Mouse (Mus musculus) lung, embryonic 14.5 days (tissue): ENCODE data around the gene 6030408B16Rik. TPM values are rescaled to one million over a fixed set of nuclear protein-coding genes. Genes with fewer than 3 reads are reported as not detected.

Experiments
- ATAC-seq: fragments of 200-750 bp; cut with Nextera tagmentation; 2 replicates; pipeline ENCODE4 v1.8.0; 2017; ENCODE audit warnings: mild to moderate bottlenecking, moderate TSS enrichment, moderate library complexity; ENCODE audit not compliant: insufficient read depth
- DNase-seq: peaks from one replicate; pipeline ENCODE4 v3.0.0-alpha.2; 2015
- H3K27ac ChIP-seq: fragments of 300-500 bp; sonication (generic); 2 replicates; pipeline ENCODE4 v1.5.1; 2014; ENCODE audit warnings: low read depth, mild to moderate bottlenecking, moderate library complexity
- H3K27me3 ChIP-seq: fragments of 300-500 bp; sonication (generic); 2 replicates; pipeline ENCODE4 v1.6.1; 2014; ENCODE audit warnings: low read length, control low read depth; ENCODE audit not compliant: insufficient read depth
- H3K36me3 ChIP-seq: fragments of 300-500 bp; sonication (generic); 2 replicates; pipeline ENCODE4 v1.6.1; 2014; ENCODE audit warnings: control low read depth; ENCODE audit not compliant: insufficient read depth
- H3K4me1 ChIP-seq: fragments of 300-500 bp; sonication (generic); 2 replicates; pipeline ENCODE4 v1.6.1; 2014; ENCODE audit warnings: antibody characterized with exemption, control low read depth; ENCODE audit not compliant: insufficient read depth
- H3K4me2 ChIP-seq: fragments of 300-500 bp; sonication (generic); 2 replicates; pipeline ENCODE4 v1.6.1; 2014; ENCODE audit warnings: mild to moderate bottlenecking
- H3K4me3 ChIP-seq: fragments of 300-500 bp; sonication (generic); 2 replicates; pipeline ENCODE4 v1.5.1; 2014; ENCODE audit warnings: low read depth, low read length
- H3K9ac ChIP-seq: fragments of 300-500 bp; sonication (generic); 2 replicates; pipeline ENCODE4 v1.6.1; 2014
- H3K9me3 ChIP-seq: fragments of 300-500 bp; sonication (generic); 2 replicates; pipeline ENCODE4 v1.6.1; 2016; ENCODE audit warnings: low read depth, low read length, control low read depth
- CTCF ChIP-seq: IDR thresholded peaks from 2 replicates; pipeline ENCODE4 v1.5.1; 2016; ENCODE audit warnings: antibody characterized with exemption, low read depth
- WGBS: fragments of 180-500 bp; shearing (Covaris S2); extraction: QIAGEN DNeasy Blood & Tissue Kit; methylation state at CpG from one replicate; pipeline ENCODE4 v1.1.7; 2014; 5-methylcytosine and 5-hydroxymethylcytosine counted together
- polyA plus RNA-seq: library from polyadenylated mRNA; unstranded; fragments of >200 nt; fragmentation: Nextera tagmentation; extraction: Ambion mirVana; gene quantifications from 2 replicates; pipeline ENCODE4 v1.2.1, GENCODE M21; 2014

The 6030408B16Rik gene
- polyA plus RNA-seq, 1 experiment from 2014 or later, result 41.4 TPM

- H3K9ac ChIP-seq, result no peak overlapping the region
- no peaks in the 10 kb centered on the region for H3K9me3 ChIP-seq
- H3K4me1 ChIP-seq, result peaks cover 19% of the 10 kb centered on the region
- no peaks in the 10 kb centered on the region for H3K27me3 ChIP-seq
- TF ChIP-seq CTCF, result no peak
- 81% methylated on average over 11 of the region's 11 CpGs for WGBS
- ATAC-seq (no peak), DNase-seq (no peak)
- no peak overlapping the region for H3K27ac ChIP-seq
- no peak overlapping the region for H3K4me2 ChIP-seq
- H3K4me3 ChIP-seq, result no peak overlapping the region
- no peaks in the 10 kb centered on the region for H3K36me3 ChIP-seq
These were observed 34.6 kb upstream of the 6030408B16Rik start for GRCm38 (mm10) chr15:101258420-101258819.

- Histone ChIP-seq H3K9ac (peak overlapping the region; percentile 6; the same call in 1 of the 2 replicates), H3K4me3 (no peak overlapping the region), H3K4me1 (peaks cover 19% of the 10 kb centered on the region), H3K4me2 (no peak overlapping the region), H3K27ac (peak overlapping the region; percentile 92), H3K36me3 (no peaks in the 10 kb centered on the region), H3K9me3 (no peaks in the 10 kb centered on the region), H3K27me3 (no peaks in the 10 kb centered on the region)
- TF ChIP-seq CTCF, result no peak
- DNase-seq (no peak), ATAC-seq (no peak)
- WGBS, result 58% methylated on average over 3 of the region's 3 CpGs
These were observed 33.1 kb upstream of the 6030408B16Rik start for GRCm38 (mm10) chr15:101259922-101260321.

GRCm38 (mm10) chr15:101260387-101260786 is 32.6 kb upstream of the 6030408B16Rik start:
- TF ChIP-seq CTCF, result no peak
- DNase-seq (peak; percentile 78), ATAC-seq (peak; percentile 40)
- H3K4me1 ChIP-seq, result peaks cover 19% of the 10 kb centered on the region
- no peak overlapping the region for H3K4me3 ChIP-seq
- H3K9me3 ChIP-seq, result no peaks in the 10 kb centered on the region
- H3K27ac ChIP-seq, result peak overlapping the region; percentile 92
- H3K36me3 ChIP-seq, result no peaks in the 10 kb centered on the region
- 20% methylated on average over 10 of the region's 10 CpGs for WGBS
- peak overlapping the region; percentile 6; the same call in 1 of the 2 replicates for H3K9ac ChIP-seq
- no peaks in the 10 kb centered on the region for H3K27me3 ChIP-seq
- no peak overlapping the region for H3K4me2 ChIP-seq

GRCm38 (mm10) chr15:101260874-101261622 is 32.0 kb upstream of the 6030408B16Rik start:
- WGBS, result 47% methylated on average over 13 of the region's 13 CpGs
- peak overlapping the region; percentile 29 for H3K9ac ChIP-seq
- ATAC-seq (peak; percentile 42; the same call in 1 of the 2 replicates), DNase-seq (peak; percentile 55)
- no peaks in the 10 kb centered on the region for H3K9me3 ChIP-seq
- no peaks in the 10 kb centered on the region for H3K27me3 ChIP-seq
- H3K27ac ChIP-seq, result peak overlapping the region; percentile 92
- H3K4me2 ChIP-seq, result peak overlapping the region; percentile 23; the same call in 1 of the 2 replicates
- TF ChIP-seq CTCF, result no peak
- H3K36me3 ChIP-seq, result no peaks in the 10 kb centered on the region
- H3K4me3 ChIP-seq, result no peak overlapping the region
- peaks cover 25% of the 10 kb centered on the region for H3K4me1 ChIP-seq

- no peak for TF ChIP-seq CTCF
- DNase-seq (peak; percentile 44), ATAC-seq (no peak)
- peak overlapping the region; percentile 92; the same call in 1 of the 2 replicates for H3K27ac ChIP-seq
- H3K9me3 ChIP-seq, result no peaks in the 10 kb centered on the region
- no peaks in the 10 kb centered on the region for H3K27me3 ChIP-seq
- no peak overlapping the region for H3K9ac ChIP-seq
- no peak overlapping the region for H3K4me2 ChIP-seq
- peaks cover 26% of the 10 kb centered on the region for H3K4me1 ChIP-seq
- 65% methylated on average over 5 of the region's 5 CpGs for WGBS
- no peak overlapping the region for H3K4me3 ChIP-seq
- H3K36me3 ChIP-seq, result no peaks in the 10 kb centered on the region
These were observed 30.5 kb upstream of the 6030408B16Rik start for GRCm38 (mm10) chr15:101262502-101262901.

- Histone ChIP-seq H3K4me1 (peaks cover 14% of the 10 kb centered on the region), H3K27me3 (no peaks in the 10 kb centered on the region), H3K36me3 (peaks cover 14% of the 10 kb centered on the region), H3K4me3 (peak overlapping the region; percentile 46), H3K9me3 (no peaks in the 10 kb centered on the region), H3K27ac (peak overlapping the region; percentile 76), H3K9ac (peak overlapping the region; percentile 56), H3K4me2 (peak overlapping the region; percentile 73)
- peak; percentile 94 for ATAC-seq
- 0 out of 2 replicates have a peak, but pooled peaks have one; percentile 13 for TF ChIP-seq CTCF
- WGBS, result under 1% methylated on average over 52 of the region's 57 CpGs
- peak; percentile 97 for DNase-seq
These were observed 26.7 kb upstream of the 6030408B16Rik start for GRCm38 (mm10) chr15:101266132-101266963.
